Mouse (Mus musculus) kidney, adult 2 months (tissue): ENCODE measurements around the gene Aff2.

Experiments
- CTCF ChIP-seq: fragments of 200-500 bp; conservative IDR thresholded peaks from 2 replicates; pipeline ENCODE4 v1.5.1; 2011; ENCODE audit warnings: low read depth, mild to moderate bottlenecking, control low read depth, low read length, moderate library complexity, mixed read lengths; ENCODE audit not compliant: insufficient read depth, insufficient read length
- POLR2A ChIP-seq: fragments of 200-500 bp; IDR thresholded peaks from one replicate; pipeline ENCODE4 v1.6.1; 2011; ENCODE audit warnings: low read depth, low read length, control low read depth

DNA sequence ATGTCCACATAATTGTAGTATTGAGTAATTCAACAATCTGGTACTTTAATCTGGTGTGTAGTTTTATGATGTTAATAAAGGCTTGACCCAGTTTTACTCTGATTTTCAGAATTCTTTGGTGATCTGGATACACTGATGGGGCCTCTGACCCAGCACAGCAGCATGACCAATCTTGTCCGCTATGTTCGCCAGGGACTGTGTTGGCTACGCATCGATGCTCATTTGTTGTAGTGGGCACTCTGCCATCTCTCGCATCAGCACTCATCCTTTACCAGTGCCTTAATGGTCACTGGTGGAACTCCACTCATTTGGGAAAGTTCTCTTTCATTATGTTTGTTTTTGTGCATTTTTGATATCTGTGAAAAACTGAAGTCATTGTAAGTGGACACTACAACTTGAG lies 507.5 kb downstream of the Aff2 start:
- TF ChIP-seq CTCF (no peak), POLR2A (no peak)
